Mouse (Mus musculus): ENCODE measurements at regions not wholly inside any gene's neighbourhood (a gene's known extent, or its start where the extent isn't known, plus 50 kb on each side); places are given as distances from the start of the nearest gene placed in this dataset.
A peak's percentile ranks its signal among the peaks of the same experiment; 100 is the strongest.

- peak; percentile 52; the same call in 1 of the 2 replicates for ATAC-seq (ENCODE audit: insufficient number of reproducible peaks, low FRiP score, low TSS enrichment, low read depth)
- peaks cover 31% of the 10 kb centered on the region for H3K4me1 ChIP-seq
- H3K27ac ChIP-seq, result peak overlapping the region; percentile 85
- H3K9me3 ChIP-seq, result no peaks in the 10 kb centered on the region
- 49% methylated on average over 6 of the region's 6 CpGs for WGBS
- H3K36me3 ChIP-seq, result no peaks in the 10 kb centered on the region
- no peak overlapping the region for H3K4me2 ChIP-seq
- no peak overlapping the region for H3K4me3 ChIP-seq
- H3K9ac ChIP-seq, result no peak overlapping the region
- H3K27me3 ChIP-seq, result no peaks in the 10 kb centered on the region
Measured at GRCm38 (mm10) chr1:91714266-91714665, 87.0 kb upstream of the Twist2 start.

DNA sequence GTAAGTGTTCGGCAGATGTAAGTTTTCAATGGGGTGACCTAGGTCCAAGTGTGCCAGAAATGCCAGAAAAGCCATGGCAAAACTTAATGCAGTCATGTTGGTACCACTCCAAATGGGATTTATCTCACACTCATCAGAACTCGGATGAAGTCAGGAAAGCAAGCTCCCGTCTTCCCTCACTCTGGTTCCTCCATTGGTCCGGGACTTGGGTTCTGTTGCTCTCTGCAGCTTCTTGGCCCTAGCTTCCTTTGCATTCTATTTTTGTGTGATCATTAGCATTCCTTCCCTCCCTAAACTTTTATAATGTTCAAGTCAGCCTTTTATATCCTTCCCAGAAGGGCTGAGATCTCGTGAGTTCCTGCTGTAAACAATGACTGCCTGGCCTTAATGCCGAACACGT, 85.9 kb upstream of the Twist2 start:
- peak; percentile 37; the same call in 1 of the 2 replicates for ATAC-seq (ENCODE audit: insufficient number of reproducible peaks, low FRiP score, low TSS enrichment, low read depth)

GRCm38 (mm10) chr1:91715791-91716190, 85.5 kb upstream of the Twist2 start:
- no peaks in the 10 kb centered on the region for H3K9me3 ChIP-seq
- H3K27me3 ChIP-seq, result no peaks in the 10 kb centered on the region
- no peaks in the 10 kb centered on the region for H3K36me3 ChIP-seq
- ATAC-seq (ENCODE audit: insufficient number of reproducible peaks, low FRiP score, low TSS enrichment, low read depth), result no peak
- 60% methylated on average over 2 of the region's 2 CpGs for WGBS
- H3K4me2 ChIP-seq, result no peak overlapping the region
- H3K27ac ChIP-seq, result peak overlapping the region; percentile 85
- no peak overlapping the region for H3K9ac ChIP-seq
- no peak overlapping the region for H3K4me3 ChIP-seq
- peaks cover 24% of the 10 kb centered on the region for H3K4me1 ChIP-seq

More for the DNA sequence above, 85.9 kb upstream of the Twist2 start:
- Histone ChIP-seq H3K4me3 (no peak overlapping the region), H3K36me3 (no peaks in the 10 kb centered on the region), H3K9ac (no peak overlapping the region), H3K27me3 (no peaks in the 10 kb centered on the region), H3K4me2 (no peak overlapping the region), H3K9me3 (no peaks in the 10 kb centered on the region), H3K27ac (peak overlapping the region; percentile 85), H3K4me1 (peaks cover 24% of the 10 kb centered on the region)
- 37% methylated on average over 7 of the region's 7 CpGs for WGBS

DNA sequence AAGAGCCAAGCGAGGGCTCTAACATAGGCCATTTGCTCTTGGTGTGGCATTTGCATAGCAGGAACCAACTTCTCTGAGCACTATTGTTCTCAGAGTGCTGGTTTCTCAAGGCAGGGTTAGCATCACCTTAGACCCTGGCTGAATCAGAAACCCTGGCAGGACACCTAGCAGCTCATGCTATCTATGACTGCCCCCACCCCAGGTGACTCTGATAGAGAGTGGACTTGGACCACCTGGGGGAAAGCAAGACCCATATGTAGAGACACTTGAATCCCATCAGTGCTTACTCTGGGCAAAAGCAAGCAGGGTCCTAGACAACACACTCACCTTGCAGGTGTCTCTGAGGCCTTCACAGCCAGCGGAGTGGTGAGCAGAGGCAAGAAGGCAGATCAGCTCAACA, 84.4 kb upstream of the Twist2 start:
- no peak overlapping the region for H3K9ac ChIP-seq
- 97% methylated on average over 2 of the region's 2 CpGs for WGBS

GRCm38 (mm10) chr1:91717961-91718360, 83.3 kb upstream of the Twist2 start:
- Histone ChIP-seq H3K36me3 (no peaks in the 10 kb centered on the region), H3K9me3 (no peaks in the 10 kb centered on the region), H3K4me1 (peaks cover 24% of the 10 kb centered on the region), H3K4me3 (no peak overlapping the region), H3K9ac (no peak overlapping the region), H3K27me3 (no peaks in the 10 kb centered on the region), H3K4me2 (no peak overlapping the region), H3K27ac (no peak overlapping the region)
- WGBS, result 71% methylated on average over 8 of the region's 8 CpGs
- no peak for ATAC-seq (ENCODE audit: insufficient number of reproducible peaks, low FRiP score, low TSS enrichment, low read depth)

More for the DNA sequence above, 84.4 kb upstream of the Twist2 start:
- no peak overlapping the region for H3K4me2 ChIP-seq
- no peaks in the 10 kb centered on the region for H3K27me3 ChIP-seq
- no peak overlapping the region for H3K4me3 ChIP-seq
- no peaks in the 10 kb centered on the region for H3K36me3 ChIP-seq
- no peak overlapping the region for H3K27ac ChIP-seq
- H3K9me3 ChIP-seq, result no peaks in the 10 kb centered on the region
- ATAC-seq (ENCODE audit: insufficient number of reproducible peaks, low FRiP score, low TSS enrichment, low read depth), result no peak
- H3K4me1 ChIP-seq, result peaks cover 24% of the 10 kb centered on the region

DNA sequence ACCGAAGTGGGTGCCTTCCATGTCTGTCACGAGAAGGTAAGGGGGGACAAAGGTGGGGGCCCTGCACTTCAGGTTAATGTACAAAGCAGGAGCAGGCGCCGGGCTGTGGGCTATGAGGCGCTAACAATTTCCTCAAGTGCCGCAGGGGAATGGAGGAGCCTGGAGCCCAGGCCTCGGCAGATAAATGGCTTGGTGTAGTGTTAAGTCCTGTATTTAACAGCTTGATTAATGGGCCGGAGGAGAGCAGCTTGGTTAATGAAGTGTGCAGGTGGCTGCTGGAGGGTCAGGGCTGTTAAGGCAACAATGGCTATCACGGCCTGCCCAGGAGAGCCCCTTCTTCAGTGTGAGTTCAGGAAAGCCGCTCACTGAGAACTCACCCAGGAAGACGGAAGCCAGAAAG, 72.0 kb upstream of the Twist2 start:
- Histone ChIP-seq H3K4me1 (peaks cover 22% of the 10 kb centered on the region; the same call in 1 of the 2 replicates), H3K9me3 (no peaks in the 10 kb centered on the region), H3K36me3 (no peaks in the 10 kb centered on the region), H3K4me2 (no peak overlapping the region), H3K27ac (no peak overlapping the region), H3K9ac (no peak overlapping the region), H3K27me3 (no peaks in the 10 kb centered on the region; the same call in none of the 2 replicates), H3K4me3 (no peak overlapping the region)
- ATAC-seq (ENCODE audit: insufficient number of reproducible peaks, low FRiP score, low TSS enrichment, low read depth), result no peak
- 38% methylated on average over 11 of the region's 11 CpGs for WGBS

GRCm38 (mm10) chr1:91730281-91730680, 71.0 kb upstream of the Twist2 start:
- no peaks in the 10 kb centered on the region for H3K9me3 ChIP-seq
- no peaks in the 10 kb centered on the region; the same call in none of the 2 replicates for H3K27me3 ChIP-seq
- no peak overlapping the region for H3K4me2 ChIP-seq
- no peak overlapping the region for H3K9ac ChIP-seq
- no peaks in the 10 kb centered on the region for H3K36me3 ChIP-seq
- no peak overlapping the region for H3K4me3 ChIP-seq
- H3K27ac ChIP-seq, result no peak overlapping the region
- WGBS, result 88% methylated on average over 2 of the region's 2 CpGs
- peaks cover 22% of the 10 kb centered on the region; the same call in 1 of the 2 replicates for H3K4me1 ChIP-seq
- ATAC-seq (ENCODE audit: insufficient number of reproducible peaks, low FRiP score, low TSS enrichment, low read depth), result no peak

GRCm38 (mm10) chr1:91731703-91732102, 69.6 kb upstream of the Twist2 start:
- no peaks in the 10 kb centered on the region for H3K36me3 ChIP-seq
- no peak overlapping the region for H3K4me3 ChIP-seq
- no peak overlapping the region for H3K4me2 ChIP-seq
- H3K27me3 ChIP-seq, result no peaks in the 10 kb centered on the region; the same call in none of the 2 replicates
- no peak overlapping the region for H3K9ac ChIP-seq
- peaks cover 22% of the 10 kb centered on the region; the same call in 1 of the 2 replicates for H3K4me1 ChIP-seq
- WGBS, result 23% methylated on average over 13 of the region's 13 CpGs
- no peak for ATAC-seq (ENCODE audit: insufficient number of reproducible peaks, low FRiP score, low TSS enrichment, low read depth)
- H3K27ac ChIP-seq, result no peak overlapping the region
- no peaks in the 10 kb centered on the region for H3K9me3 ChIP-seq

GRCm38 (mm10) chr1:91732461-91732861, 68.8 kb upstream of the Twist2 start:
- Histone ChIP-seq H3K36me3 (no peaks in the 10 kb centered on the region), H3K27ac (no peak overlapping the region), H3K4me2 (no peak overlapping the region), H3K4me1 (peaks cover 22% of the 10 kb centered on the region; the same call in 1 of the 2 replicates), H3K27me3 (no peaks in the 10 kb centered on the region; the same call in none of the 2 replicates), H3K9ac (no peak overlapping the region), H3K9me3 (no peaks in the 10 kb centered on the region), H3K4me3 (no peak overlapping the region)
- WGBS, result 33% methylated on average over 12 of the region's 12 CpGs
- no peak for ATAC-seq (ENCODE audit: insufficient number of reproducible peaks, low FRiP score, low TSS enrichment, low read depth)

DNA sequence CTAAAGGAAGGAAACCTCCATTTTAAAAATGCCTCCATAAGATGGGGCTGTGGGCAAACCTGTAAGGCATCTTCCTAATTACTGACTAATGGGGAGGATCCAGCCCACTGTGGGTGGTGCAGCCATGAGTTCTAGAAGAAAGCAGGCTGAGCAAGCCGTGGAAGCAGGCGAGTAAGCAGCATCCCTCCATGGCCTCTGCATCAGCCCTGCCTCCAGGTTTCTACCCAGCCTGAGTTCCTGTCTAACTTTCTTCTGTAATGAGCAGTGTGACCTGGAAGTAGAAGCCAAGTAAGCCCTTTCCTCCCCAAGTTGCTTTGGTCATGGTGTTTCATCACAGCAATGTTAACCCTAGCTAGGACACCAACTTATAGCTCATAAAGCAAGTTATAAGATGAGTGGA, 66.5 kb upstream of the Twist2 start:
- no peaks in the 10 kb centered on the region for H3K9me3 ChIP-seq

DNA sequence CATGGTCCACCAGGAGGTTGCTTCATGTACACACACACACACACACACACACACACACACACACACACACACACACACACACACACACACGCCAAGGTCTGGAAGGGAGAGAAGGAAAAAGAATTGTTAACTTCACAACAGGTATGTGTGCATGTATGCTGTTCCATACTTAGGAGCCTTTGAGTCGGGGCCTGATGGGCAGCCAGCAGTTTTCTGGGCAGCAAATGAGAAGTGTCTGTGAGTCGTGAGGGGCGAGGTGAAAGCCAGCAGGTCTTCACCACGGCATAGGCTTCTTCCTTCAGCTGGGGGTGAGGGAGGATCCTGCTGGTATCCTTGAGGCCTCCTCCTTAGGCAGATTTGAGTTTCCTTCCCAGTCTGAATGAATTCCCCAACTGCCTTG, 65.8 kb upstream of the Twist2 start:
- H3K9ac ChIP-seq, result no peak overlapping the region
- H3K9me3 ChIP-seq, result no peaks in the 10 kb centered on the region
- no peaks in the 10 kb centered on the region for H3K36me3 ChIP-seq
- no peak for ATAC-seq (ENCODE audit: insufficient number of reproducible peaks, low FRiP score, low TSS enrichment, low read depth)
- no peaks in the 10 kb centered on the region; the same call in 1 of the 2 replicates for H3K27me3 ChIP-seq
- WGBS, result 75% methylated on average over 5 of the region's 5 CpGs
- H3K4me1 ChIP-seq, result peaks cover 27% of the 10 kb centered on the region; the same call in 1 of the 2 replicates
- no peak overlapping the region for H3K4me2 ChIP-seq
- no peak overlapping the region for H3K4me3 ChIP-seq
- H3K27ac ChIP-seq, result no peak overlapping the region

More for the DNA sequence above, 66.5 kb upstream of the Twist2 start:
- no peak overlapping the region for H3K4me2 ChIP-seq
- no peak overlapping the region for H3K4me3 ChIP-seq
- no peaks in the 10 kb centered on the region for H3K36me3 ChIP-seq
- no peak overlapping the region for H3K9ac ChIP-seq
- H3K27ac ChIP-seq, result no peak overlapping the region
- H3K27me3 ChIP-seq, result no peaks in the 10 kb centered on the region; the same call in none of the 2 replicates
- 86% methylated on average over 2 of the region's 2 CpGs for WGBS
- peaks cover 27% of the 10 kb centered on the region; the same call in 1 of the 2 replicates for H3K4me1 ChIP-seq
- ATAC-seq (ENCODE audit: insufficient number of reproducible peaks, low FRiP score, low TSS enrichment, low read depth), result no peak

DNA sequence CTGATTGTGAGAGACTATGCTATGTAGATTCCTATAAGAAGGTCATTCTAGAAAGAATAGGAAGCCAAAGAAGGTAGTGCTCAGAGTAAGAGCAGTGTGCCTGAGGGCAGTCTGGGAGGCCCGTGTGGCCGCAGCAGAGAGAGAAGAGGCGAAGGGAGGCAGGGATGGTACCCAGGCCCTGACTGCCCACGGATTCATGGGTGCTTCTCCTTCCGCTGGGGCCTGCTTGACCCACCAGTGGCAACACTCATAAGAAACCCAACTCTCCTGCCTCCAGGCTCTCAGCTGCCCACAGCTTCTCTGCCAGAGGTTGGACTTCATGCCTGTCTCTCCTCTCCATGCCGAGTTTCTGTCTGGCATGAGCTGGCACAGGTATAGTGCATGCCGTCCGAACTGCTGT, 60.6 kb upstream of the Twist2 start:
- ATAC-seq (ENCODE audit: insufficient number of reproducible peaks, low FRiP score, low TSS enrichment, low read depth), result no peak
- WGBS, result 86% methylated on average over 8 of the region's 8 CpGs
- Histone ChIP-seq H3K36me3 (no peaks in the 10 kb centered on the region), H3K4me1 (0 out of 2 replicates have a peak, but pooled peaks cover 5% of the 10 kb centered on the region), H3K9ac (no peak overlapping the region), H3K4me2 (no peak overlapping the region), H3K27ac (no peak overlapping the region), H3K27me3 (no peaks in the 10 kb centered on the region), H3K9me3 (no peaks in the 10 kb centered on the region), H3K4me3 (no peak overlapping the region)

DNA sequence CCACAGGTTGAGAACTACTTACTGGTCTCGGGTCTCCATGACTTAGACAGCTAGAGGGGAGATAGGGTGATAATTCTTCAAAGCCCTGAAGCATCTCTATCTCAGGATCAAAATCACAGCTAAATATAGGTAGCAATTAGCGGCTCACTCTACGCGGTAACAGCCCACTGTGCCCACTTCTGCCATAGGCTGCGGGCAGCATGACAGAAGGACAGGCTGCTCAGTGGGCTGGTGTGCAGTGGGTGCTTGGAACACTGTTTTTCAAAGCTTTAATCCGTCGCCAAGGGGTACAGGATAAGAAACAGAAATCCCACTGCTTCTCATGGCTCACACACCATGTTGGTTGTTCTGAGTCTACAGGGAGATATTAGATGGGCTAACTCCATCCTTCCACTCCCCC, 59.2 kb upstream of the Twist2 start:
- ATAC-seq (ENCODE audit: insufficient number of reproducible peaks, low FRiP score, low TSS enrichment, low read depth), result no peak

More for the DNA sequence above, 59.2 kb upstream of the Twist2 start:
- H3K4me3 ChIP-seq, result no peak overlapping the region
- H3K27ac ChIP-seq, result no peak overlapping the region
- no peaks in the 10 kb centered on the region for H3K27me3 ChIP-seq
- 91% methylated on average over 7 of the region's 7 CpGs for WGBS
- H3K9ac ChIP-seq, result no peak overlapping the region
- H3K36me3 ChIP-seq, result no peaks in the 10 kb centered on the region
- 0 out of 2 replicates have a peak, but pooled peaks cover 5% of the 10 kb centered on the region for H3K4me1 ChIP-seq
- no peak overlapping the region for H3K4me2 ChIP-seq
- no peaks in the 10 kb centered on the region for H3K9me3 ChIP-seq

Measured in limb, embryonic 15.5 days (tissue).